Mouse (Mus musculus) left cerebral cortex, adult 2 months (tissue): Measurements from ENCODE around the gene Rbak. TPM values are rescaled to one million over a fixed set of nuclear protein-coding genes. Genes with fewer than 3 reads are reported as not detected.
"Not testable (repeated sequence)": the region's sequence is repeated elsewhere in the genome, so short reads cannot be mapped to it uniquely, and the experiment has no call there.

Source experiments
- DNase-seq, 2 experiments: peaks; one replicate each; pipeline ENCODE4 v3.0.0; 2021 to 2022; ENCODE audit warnings: low spot score in 2 of 2, mixed read lengths in 1 of 2; ENCODE audit errors: extremely low spot score in 1 of 2
- H3K27ac ChIP-seq: fragments of 200-600 bp; 2 replicates; pipeline ENCODE4 v1.8.1; 2022
- H3K4me3 ChIP-seq: fragments of 200-600 bp; 2 replicates; pipeline ENCODE4 v1.8.1; 2022
- CTCF ChIP-seq: fragments of 200-600 bp; IDR thresholded peaks from 2 replicates; pipeline ENCODE4 v1.8.1; 2022; ENCODE audit warnings: antibody characterized with exemption, mild to moderate bottlenecking, moderate library complexity
- intact Hi-C: fragments of 180-260 bp; cut with DNase I; formaldehyde crosslinking; loops from one replicate; pipeline ENCODE4 v1.15.1; 2025
- long read RNA-seq, 2 experiments: library from polyadenylated mRNA; stranded (forward); transcript quantifications; one replicate each; pipeline ENCODE4 v2.0.0; 2021; ENCODE audit warnings: borderline mapping rate in 2 of 2
- total RNA-seq, 2 experiments: library from RNA; stranded (reverse); gene quantifications; 2 replicates each; pipeline ENCODE4 v1.2.3; 2021

Gene Rbak
- 10 to 100 TPM; 14.2 to 14.5 TPM for total RNA-seq
- long read RNA-seq, experiment 1, transcript Rbak-201 (5 exons, 3,335 nt), result major isoform, 11 of 28 reads
- long read RNA-seq, experiment 1, partial matches to known transcripts, result 0 of 28 reads
- long read RNA-seq, experiment 1, other reads (novel, unspliced or antisense), result 13 of 28 reads
- long read RNA-seq, experiment 2, partial matches to known transcripts, result 0 of 10 reads
- long read RNA-seq, experiment 2, other reads (novel, unspliced or antisense), result 4 of 10 reads

GRCm38 (mm10) chr5:143180255-143181076 lies at the start of gene Rbak, which contains the start of gene Spdye4b:
TSS of gene Rbak (minus strand) at chr5:143180775.
TSS of gene Spdye4b (plus strand) at chr5:143181017.
- Histone ChIP-seq H3K27ac (peak within 1 kb of the TSS; percentile 88), H3K4me3 (peak within 1 kb of the TSS; percentile 83)
- peak; percentile 93 to 94 for DNase-seq
- intact Hi-C loops, result loop anchor here (1.0 kb wide), 2 partner anchors 55 to 68 kb away; partner anchors contain the start of genes Rnf216 and Zfp12
- TF ChIP-seq CTCF, result no peak; the same call in 1 of the 2 replicates

- no peak within 1 kb of the TSS for H3K4me3 ChIP-seq
- DNase-seq, result no peak
- TF ChIP-seq CTCF, result no peak
- no peak within 1 kb of the TSS for H3K27ac ChIP-seq
- intact Hi-C loops, result no loop called here
Observed at GRCm38 (mm10) chr5:143226790-143227189, 46.2 kb upstream of the Rbak start, which contains the start of gene Spdye4a. TSS of gene Spdye4a (minus strand) at chr5:143226890.

GRCm38 (mm10) chr5:143222287-143222686 lies 41.7 kb upstream of the Rbak start:
- DNase-seq, result no peak
- Histone ChIP-seq H3K27ac (no peak overlapping the region), H3K4me3 (no peak overlapping the region)
- no peak for TF ChIP-seq CTCF
- intact Hi-C loops, result no loop called here

GRCm38 (mm10) chr5:143220996-143221395 lies 40.4 kb upstream of the Rbak start:
- intact Hi-C loops, result no loop called here
- no peak for TF ChIP-seq CTCF
- no peak overlapping the region for H3K4me3 ChIP-seq
- DNase-seq, result no peak
- H3K27ac ChIP-seq, result no peak overlapping the region

GRCm38 (mm10) chr5:143213832-143214231 lies 33.3 kb upstream of the Rbak start:
- TF ChIP-seq CTCF, result no peak
- no peak overlapping the region for H3K4me3 ChIP-seq
- intact Hi-C loops, result no loop called here
- no peak for DNase-seq
- H3K27ac ChIP-seq, result no peak overlapping the region

GRCm38 (mm10) chr5:143205015-143205414 lies 24.4 kb upstream of the Rbak start:
- Histone ChIP-seq H3K4me3 (no peak overlapping the region), H3K27ac (no peak overlapping the region)
- peak; percentile 20; the same call in 1 of the 2 replicates for TF ChIP-seq CTCF
- intact Hi-C loops, result no loop called here
- DNase-seq, result no peak

- intact Hi-C loops, result no loop called here
- no peak overlapping the region for H3K27ac ChIP-seq
- no peak overlapping the region for H3K4me3 ChIP-seq
- DNase-seq, result no peak
- no peak for TF ChIP-seq CTCF
Observed at GRCm38 (mm10) chr5:143196506-143196905, 15.9 kb upstream of the Rbak start.

GRCm38 (mm10) chr5:143195166-143195565 lies 14.6 kb upstream of the Rbak start:
- Histone ChIP-seq H3K27ac (no peak overlapping the region), H3K4me3 (no peak overlapping the region)
- TF ChIP-seq CTCF, result no peak
- no peak for DNase-seq
- intact Hi-C loops, result no loop called here

DNA sequence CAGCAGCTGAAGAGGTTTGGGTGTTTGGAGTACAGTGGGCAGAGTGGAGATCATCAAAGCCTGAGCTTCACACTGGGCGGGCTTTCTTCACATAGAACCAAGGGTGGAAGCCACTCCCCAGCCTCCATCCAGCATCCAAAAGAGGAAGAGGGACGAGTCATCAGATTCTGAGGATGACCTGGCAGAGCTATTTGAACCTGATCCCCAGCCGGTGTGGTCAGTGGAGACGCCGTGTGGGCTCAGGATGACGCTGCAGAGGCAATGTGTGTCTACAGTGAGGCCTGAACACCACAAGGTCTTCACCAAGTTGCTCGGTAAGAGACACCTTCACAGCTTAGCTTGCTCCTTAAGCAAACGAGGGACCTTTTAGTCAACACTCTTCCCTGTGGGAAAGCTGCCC lies 14.2 kb upstream of the Rbak start:
- H3K4me3 ChIP-seq, intact Hi-C loops, DNase-seq, H3K27ac ChIP-seq: not testable (repeated sequence)

DNA sequence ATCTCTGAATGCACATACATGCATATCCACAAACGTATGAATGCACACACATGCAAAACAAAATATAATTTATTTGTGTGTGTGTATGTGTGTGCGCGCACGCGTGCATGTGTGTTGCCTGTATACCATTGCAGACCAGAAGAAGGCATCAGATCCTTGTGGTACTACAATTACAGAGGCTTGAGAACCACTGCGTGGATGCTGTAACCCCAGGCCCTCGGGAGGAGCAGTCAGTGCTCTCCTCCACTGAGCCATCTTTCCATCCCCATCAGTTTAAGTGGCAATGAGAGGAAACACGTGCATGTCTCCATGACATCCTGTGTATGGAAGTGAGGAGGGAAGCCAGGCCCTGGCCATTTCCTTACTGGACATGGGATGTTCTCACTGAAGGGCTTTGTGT lies 12.2 kb upstream of the Rbak start:
- TF ChIP-seq CTCF, result no peak
- intact Hi-C loops, result no loop called here

DNA sequence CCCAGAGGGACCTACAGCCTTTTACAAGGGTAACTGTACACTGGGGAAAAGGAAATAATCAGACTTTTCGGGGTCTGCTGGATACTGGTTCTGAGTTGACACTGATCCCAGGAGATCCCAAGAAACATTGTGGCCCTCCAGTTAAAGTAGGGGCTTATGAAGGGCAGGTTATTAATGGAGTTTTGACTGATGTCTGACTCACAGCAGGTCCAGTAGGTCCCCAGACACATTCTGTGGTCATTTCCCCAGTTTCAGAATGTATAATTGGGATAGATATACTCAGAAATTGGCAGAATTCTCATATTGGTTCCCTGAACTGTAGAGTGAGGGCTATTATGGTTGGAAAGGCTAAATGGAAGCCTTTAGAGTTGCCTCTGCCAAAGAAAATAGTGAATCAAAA lies 7.4 kb upstream of the Rbak start:
- intact Hi-C loops, DNase-seq, H3K4me3 ChIP-seq, H3K27ac ChIP-seq: not testable (repeated sequence)

More for the DNA sequence above, 12.2 kb upstream of the Rbak start:
- no peak for DNase-seq
- Histone ChIP-seq H3K4me3 (no peak overlapping the region), H3K27ac (no peak overlapping the region)

DNA sequence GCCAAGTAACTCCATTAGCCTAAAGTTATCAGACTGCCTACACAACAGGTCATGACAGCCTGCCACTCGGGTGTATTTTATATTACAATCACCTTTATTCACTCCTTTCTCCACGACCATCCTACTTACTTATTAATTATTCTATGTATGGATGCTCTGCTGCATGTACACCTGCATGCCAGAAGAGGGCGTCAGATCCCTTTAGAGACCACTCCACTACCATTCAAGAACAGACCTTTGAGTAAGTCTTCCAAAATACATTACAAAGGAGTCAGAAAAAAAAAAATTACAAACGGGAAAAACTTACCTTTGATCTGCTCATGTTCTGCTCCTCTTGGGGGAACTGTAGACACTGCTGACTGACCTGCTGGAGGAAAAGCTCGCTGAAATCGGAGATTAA lies 1.4 kb downstream of the Rbak start:
- Histone ChIP-seq H3K4me3 (peak overlapping the region; percentile 83; the same call in 1 of the 2 replicates), H3K27ac (no peak overlapping the region)
- intact Hi-C loops, result loop anchor here (5.0 kb wide), 1 partner anchor 123 kb away; no protein-coding TSS in a partner anchor
- TF ChIP-seq CTCF, result peak; percentile 52
- no peak for DNase-seq
